Mouse (Mus musculus) liver, postnatal 0 days (tissue): ENCODE results near the gene Tcf20. TPM values are rescaled to one million over a fixed set of nuclear protein-coding genes. Genes with fewer than 3 reads are reported as not detected.
"Not testable (repeated sequence)": the region's sequence is repeated elsewhere in the genome, so short reads cannot be mapped to it uniquely, and the experiment has no call there.

Experiments
- ATAC-seq: fragments of 200-750 bp; cut with Nextera tagmentation; 2 replicates; pipeline ENCODE4 v1.8.0; 2017; ENCODE audit warnings: mild to moderate bottlenecking, moderate library complexity
- DNase-seq: peaks from one replicate; pipeline ENCODE4 v3.0.0-alpha.2; 2016
- H3K27ac ChIP-seq: fragments of 300-500 bp; sonication (generic); 2 replicates; pipeline ENCODE4 v1.5.1; 2014; ENCODE audit warnings: antibody characterized with exemption, moderate library complexity, mild to moderate bottlenecking, low read depth
- H3K27me3 ChIP-seq: fragments of 300-500 bp; sonication (generic); 2 replicates; pipeline ENCODE4 v1.6.1; 2014; ENCODE audit warnings: low read length, control low read depth, mixed read lengths; ENCODE audit not compliant: insufficient read depth
- H3K36me3 ChIP-seq: fragments of 300-500 bp; sonication (generic); replicated peaks from 2 replicates; pipeline ENCODE4 v1.6.1; 2014; ENCODE audit warnings: mild to moderate bottlenecking, control low read depth, low read length, moderate library complexity, mixed read lengths; ENCODE audit not compliant: insufficient read depth
- H3K4me1 ChIP-seq: fragments of 300-500 bp; sonication (generic); 2 replicates; pipeline ENCODE4 v1.6.1; 2014; ENCODE audit warnings: antibody characterized with exemption, mild to moderate bottlenecking, control low read depth; ENCODE audit not compliant: insufficient read depth
- H3K4me2 ChIP-seq: fragments of 300-500 bp; sonication (generic); 2 replicates; pipeline ENCODE4 v1.6.1; 2014; ENCODE audit warnings: low read depth, mild to moderate bottlenecking, low read length, moderate library complexity, mixed read lengths
- H3K4me3 ChIP-seq: fragments of 300-500 bp; sonication (generic); 2 replicates; pipeline ENCODE4 v1.5.1; 2014; ENCODE audit warnings: low read depth, low read length
- H3K9ac ChIP-seq: fragments of 300-500 bp; sonication (generic); replicated peaks from 2 replicates; pipeline ENCODE4 v1.6.1; 2014; ENCODE audit warnings: mild to moderate bottlenecking, moderate library complexity
- H3K9me3 ChIP-seq: fragments of 300-500 bp; sonication (generic); 2 replicates; pipeline ENCODE4 v1.6.1; 2016; ENCODE audit warnings: mild to moderate bottlenecking, control low read depth, low read length, mixed read lengths
- CTCF ChIP-seq: sonication (generic); IDR thresholded peaks from 2 replicates; pipeline ENCODE4 v1.5.1; 2016; ENCODE audit warnings: antibody characterized with exemption, low read depth
- EP300 ChIP-seq: IDR thresholded peaks from 2 replicates; pipeline ENCODE4 v1.6.1; 2016; ENCODE audit warnings: antibody characterized with exemption, low read depth, mild to moderate bottlenecking
- WGBS: fragments of 180-500 bp; shearing (Covaris S2); extraction: QIAGEN DNeasy Blood & Tissue Kit; methylation state at CpG from one replicate; pipeline ENCODE4 v1.1.7; 2014; ENCODE audit not compliant: insufficient replicate concordance; 5-methylcytosine and 5-hydroxymethylcytosine counted together
- polyA plus RNA-seq: library from polyadenylated mRNA; unstranded; fragments of >200 nt; fragmentation: Nextera tagmentation; extraction: Ambion mirVana; gene quantifications from 2 replicates; pipeline ENCODE4 v1.2.1, GENCODE M21; 2015

Tcf20 gene
- polyA plus RNA-seq, 1 experiment from 2014 or later, result 1.8 TPM

- Histone ChIP-seq H3K9me3 (no peaks in the 10 kb centered on the region), H3K4me2 (no peak overlapping the region), H3K27ac (peak overlapping the region; percentile 36; the same call in 1 of the 2 replicates), H3K9ac (no peak overlapping the region), H3K27me3 (no peaks in the 10 kb centered on the region), H3K4me1 (peaks cover 3% of the 10 kb centered on the region; the same call in 1 of the 2 replicates), H3K36me3 (no peaks in the 10 kb centered on the region), H3K4me3 (no peak overlapping the region)
- TF ChIP-seq CTCF (no peak), EP300 (no peak)
- no peak for DNase-seq
- no peak for ATAC-seq
Measured at GRCm38 (mm10) chr15:82877309-82877708, 110.4 kb downstream of the Tcf20 start.

- ATAC-seq (0 out of 2 replicates have a peak, but pooled peaks have one; percentile 29), DNase-seq (no peak)
- H3K4me2 ChIP-seq, result no peak overlapping the region
- no peak for TF ChIP-seq CTCF
- no peak; the same call in 1 of the 2 replicates for TF ChIP-seq EP300
- WGBS, result 57% methylated on average over 2 of the region's 2 CpGs
- H3K9me3 ChIP-seq, result no peaks in the 10 kb centered on the region
- no peak overlapping the region for H3K4me3 ChIP-seq
- H3K27ac ChIP-seq, result peak overlapping the region; percentile 36; the same call in 1 of the 2 replicates
- no peaks in the 10 kb centered on the region for H3K36me3 ChIP-seq
- H3K4me1 ChIP-seq, result peaks cover 3% of the 10 kb centered on the region; the same call in 1 of the 2 replicates
- H3K9ac ChIP-seq, result no peak overlapping the region
- H3K27me3 ChIP-seq, result no peaks in the 10 kb centered on the region
Measured at GRCm38 (mm10) chr15:82876863-82877262, 110.8 kb downstream of the Tcf20 start.

GRCm38 (mm10) chr15:82872037-82872436 is 115.6 kb downstream of the Tcf20 start:
- H3K27ac ChIP-seq, result no peak overlapping the region
- H3K4me3 ChIP-seq, result no peak overlapping the region
- no peaks in the 10 kb centered on the region for H3K9me3 ChIP-seq
- DNase-seq (no peak), ATAC-seq (no peak)
- no peak overlapping the region for H3K4me2 ChIP-seq
- no peak overlapping the region for H3K9ac ChIP-seq
- H3K36me3 ChIP-seq, result no peaks in the 10 kb centered on the region
- 83% methylated on average over 1 of the region's 1 CpGs for WGBS
- TF ChIP-seq EP300, result no peak
- no peak for TF ChIP-seq CTCF
- peaks cover 5% of the 10 kb centered on the region; the same call in 1 of the 2 replicates for H3K4me1 ChIP-seq
- H3K27me3 ChIP-seq, result no peaks in the 10 kb centered on the region

GRCm38 (mm10) chr15:82866286-82866685 is 121.4 kb downstream of the Tcf20 start:
- not testable (repeated sequence) for H3K4me2 ChIP-seq, H3K27ac ChIP-seq, H3K36me3 ChIP-seq, H3K9ac ChIP-seq, H3K27me3 ChIP-seq, ATAC-seq, H3K9me3 ChIP-seq, DNase-seq, H3K4me1 ChIP-seq, H3K4me3 ChIP-seq
- 87% methylated on average over 3 of the region's 3 CpGs for WGBS

- TF ChIP-seq EP300 (no peak), CTCF (no peak)
- WGBS, result 68% methylated on average over 1 of the region's 1 CpGs
- 0 out of 2 replicates have a peak, but pooled peaks cover 4% of the 10 kb centered on the region for H3K4me1 ChIP-seq
- no peak overlapping the region for H3K4me3 ChIP-seq
- H3K36me3 ChIP-seq, result no peaks in the 10 kb centered on the region
- no peaks in the 10 kb centered on the region for H3K27me3 ChIP-seq
- no peak for ATAC-seq
- no peak overlapping the region for H3K27ac ChIP-seq
- no peak for DNase-seq
- no peaks in the 10 kb centered on the region for H3K9me3 ChIP-seq
- H3K9ac ChIP-seq, result no peak overlapping the region
- H3K4me2 ChIP-seq, result no peak overlapping the region
Measured at GRCm38 (mm10) chr15:82863674-82864073, 124.0 kb downstream of the Tcf20 start.

GRCm38 (mm10) chr15:82856652-82857378 is 130.9 kb downstream of the Tcf20 start:
- no peak for DNase-seq
- Histone ChIP-seq H3K4me3 (no peak overlapping the region), H3K4me2 (no peak overlapping the region), H3K36me3 (peaks cover 48% of the 10 kb centered on the region), H3K27ac (no peak overlapping the region), H3K27me3 (no peaks in the 10 kb centered on the region), H3K4me1 (no peaks in the 10 kb centered on the region), H3K9ac (no peak overlapping the region), H3K9me3 (no peaks in the 10 kb centered on the region)
- no peak for TF ChIP-seq CTCF
- no peak for TF ChIP-seq EP300
- ATAC-seq, result no peak
- WGBS, result 79% methylated on average over 11 of the region's 11 CpGs
